Mouse (Mus musculus): Measurements from ENCODE around the gene Arap1. TPM values are rescaled to one million over a fixed set of nuclear protein-coding genes. Genes with fewer than 3 reads are reported as not detected.
A peak's percentile ranks its signal among the peaks of the same experiment; 100 is the strongest.

The Arap1 gene
- polyA plus RNA-seq, 1 experiment: 363 TPM

DNA sequence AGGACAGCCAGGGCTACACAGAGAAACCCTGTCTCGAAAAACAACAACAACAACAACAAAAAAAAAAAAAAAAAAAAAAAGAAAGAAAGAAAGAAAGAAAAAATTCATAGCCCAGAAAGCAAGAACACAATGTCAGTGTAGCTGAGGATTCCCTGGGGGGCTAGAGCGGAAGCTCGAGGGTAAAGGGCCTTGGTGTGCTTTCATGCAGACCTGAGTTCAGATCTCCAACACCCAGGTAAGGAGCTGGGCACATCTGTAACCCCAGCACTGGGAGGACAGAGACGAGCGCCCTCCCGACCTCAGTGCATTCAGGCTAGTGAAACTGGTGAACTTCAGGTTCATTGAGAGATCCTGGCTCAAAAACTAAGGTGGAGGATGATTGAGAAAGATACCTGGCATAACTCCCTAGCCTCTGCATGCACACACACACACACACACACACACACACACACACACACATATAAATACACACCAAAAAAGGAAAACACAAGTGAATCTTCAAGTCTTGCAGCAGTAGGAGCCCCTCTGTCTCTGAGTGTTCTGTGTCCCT, 7.8 kb downstream of the Arap1 start:
- Histone ChIP-seq H3K4me3 (ENCODE audit: insufficient read depth, low read length) (no peak overlapping the region), H3K27ac (ENCODE audit: insufficient read depth, low read depth, low read length) (no peak overlapping the region), H3K4me1 (ENCODE audit: control insufficient read depth, insufficient read depth, low read length) (peaks cover 45% of the 10 kb centered on the region)
- TF ChIP-seq CTCF (IDR thresholded peaks at IDR 0.05; ENCODE audit: low read depth, low read length) (no peak), POLR2A (IDR thresholded peaks at IDR 0.05; ENCODE audit: borderline replicate concordance, low read depth, low read length) (no peak)

DNA sequence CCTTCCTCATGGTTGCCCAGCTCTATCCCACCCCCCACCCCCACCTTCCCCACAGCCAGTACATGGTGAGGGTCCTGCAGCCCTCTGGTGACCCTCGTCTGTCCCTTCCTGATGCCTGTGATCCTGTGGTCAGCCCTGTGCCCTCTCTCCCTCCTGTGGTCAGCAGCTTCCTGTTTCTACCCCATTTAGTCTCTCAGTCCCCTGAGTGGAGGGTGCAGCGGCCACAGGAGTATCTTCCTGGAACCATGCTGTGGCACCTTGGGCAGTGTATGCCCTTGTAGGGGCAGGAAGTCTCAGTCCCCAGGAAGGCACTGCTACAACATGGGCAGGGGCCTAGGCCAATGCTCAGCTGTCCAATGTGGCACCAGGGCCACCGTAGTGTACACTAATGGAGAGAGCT, 9.0 kb downstream of the Arap1 start:
- Histone ChIP-seq H3K4me3 (ENCODE audit: insufficient read depth, low read length) (no peak overlapping the region), H3K27ac (ENCODE audit: insufficient read depth, low read depth, low read length) (no peak overlapping the region), H3K4me1 (ENCODE audit: control insufficient read depth, insufficient read depth, low read length) (peaks cover 48% of the 10 kb centered on the region)
- TF ChIP-seq POLR2A (IDR thresholded peaks at IDR 0.05; ENCODE audit: borderline replicate concordance, low read depth, low read length): no peak
- no peak for TF ChIP-seq CTCF (IDR thresholded peaks at IDR 0.05; ENCODE audit: low read depth, low read length)

DNA sequence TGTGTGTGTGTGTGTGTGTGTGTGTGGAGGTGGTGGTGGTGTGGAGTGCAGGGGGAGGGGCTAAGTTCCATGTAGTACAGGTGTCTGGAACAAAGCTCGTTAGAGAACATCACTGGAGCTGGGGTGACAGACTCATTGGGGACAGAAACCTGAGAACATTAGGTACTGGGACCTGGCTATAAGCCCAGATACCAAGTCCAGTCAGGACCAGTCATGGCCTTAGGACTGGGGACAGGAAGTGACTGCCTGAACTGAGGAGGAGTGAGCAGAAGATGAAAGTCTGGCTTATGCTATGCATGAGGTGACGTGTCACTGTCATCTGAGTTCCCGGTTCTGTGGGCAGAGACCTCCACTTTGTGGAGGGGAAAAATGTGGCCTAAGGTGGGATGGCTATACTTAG, 12.5 kb downstream of the Arap1 start:
- Histone ChIP-seq H3K27ac (ENCODE audit: insufficient read depth, low read depth, low read length) (peak overlapping the region; percentile 88), H3K4me1 (ENCODE audit: control insufficient read depth, insufficient read depth, low read length) (peaks cover 48% of the 10 kb centered on the region), H3K4me3 (ENCODE audit: insufficient read depth, low read length) (no peak overlapping the region)
- no peak for TF ChIP-seq POLR2A (IDR thresholded peaks at IDR 0.05; ENCODE audit: borderline replicate concordance, low read depth, low read length)
- TF ChIP-seq CTCF (IDR thresholded peaks at IDR 0.05; ENCODE audit: low read depth, low read length): no peak

DNA sequence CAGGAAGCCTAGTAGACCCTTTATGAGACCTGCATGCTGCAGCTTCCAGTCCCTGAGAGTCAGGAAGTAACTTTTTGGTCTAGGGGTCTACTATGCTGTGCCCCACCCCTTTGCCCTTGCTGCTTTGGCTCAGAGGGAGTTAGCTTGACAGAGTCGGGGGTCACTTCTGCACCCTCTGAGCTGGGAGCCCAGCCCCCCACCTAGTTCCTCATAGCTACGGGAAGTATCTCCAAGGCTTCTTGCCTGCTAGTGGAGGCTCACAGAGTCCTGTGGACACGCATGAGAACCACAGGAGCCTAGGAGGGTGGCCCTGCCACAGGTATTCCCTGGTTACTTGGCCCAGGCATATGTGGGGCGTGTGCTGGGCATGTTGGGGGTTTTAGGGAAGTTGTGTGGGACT, 13.2 kb downstream of the Arap1 start:
- Histone ChIP-seq H3K4me1 (ENCODE audit: control insufficient read depth, insufficient read depth, low read length) (peaks cover 54% of the 10 kb centered on the region), H3K27ac (ENCODE audit: insufficient read depth, low read depth, low read length) (peak overlapping the region; percentile 88), H3K4me3 (ENCODE audit: insufficient read depth, low read length) (peak overlapping the region; percentile 68)
- TF ChIP-seq POLR2A (IDR thresholded peaks at IDR 0.05; ENCODE audit: borderline replicate concordance, low read depth, low read length) (no peak), CTCF (IDR thresholded peaks at IDR 0.05; ENCODE audit: low read depth, low read length) (no peak)

DNA sequence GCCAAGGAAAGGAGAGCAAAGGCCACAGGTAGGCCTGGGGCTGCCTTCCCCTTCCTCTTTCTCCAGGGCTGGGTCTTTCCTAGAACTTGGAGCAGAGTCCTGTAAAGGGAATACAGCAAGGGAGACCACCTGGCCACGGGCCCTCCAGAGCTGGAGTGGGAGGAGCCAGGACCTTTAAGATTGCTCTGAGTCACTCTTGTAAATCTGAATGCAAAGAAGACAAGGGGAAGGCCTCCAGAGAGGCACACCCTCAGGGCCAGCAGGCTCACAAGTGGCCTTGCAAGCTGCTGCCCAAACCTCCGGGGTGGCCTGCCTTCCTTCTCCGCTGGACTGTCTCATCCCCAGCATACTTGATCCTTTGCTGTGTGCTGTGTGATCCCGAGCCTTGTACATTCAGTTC, 13.9 kb downstream of the Arap1 start:
- peak overlapping the region; percentile 88 for H3K27ac ChIP-seq (ENCODE audit: insufficient read depth, low read depth, low read length)
- H3K4me3 ChIP-seq (ENCODE audit: insufficient read depth, low read length): peak overlapping the region; percentile 68
- H3K4me1 ChIP-seq (ENCODE audit: control insufficient read depth, insufficient read depth, low read length): peaks cover 55% of the 10 kb centered on the region
- TF ChIP-seq POLR2A (IDR thresholded peaks at IDR 0.05; ENCODE audit: borderline replicate concordance, low read depth, low read length): no peak
- TF ChIP-seq CTCF (IDR thresholded peaks at IDR 0.05; ENCODE audit: low read depth, low read length): no peak

DNA sequence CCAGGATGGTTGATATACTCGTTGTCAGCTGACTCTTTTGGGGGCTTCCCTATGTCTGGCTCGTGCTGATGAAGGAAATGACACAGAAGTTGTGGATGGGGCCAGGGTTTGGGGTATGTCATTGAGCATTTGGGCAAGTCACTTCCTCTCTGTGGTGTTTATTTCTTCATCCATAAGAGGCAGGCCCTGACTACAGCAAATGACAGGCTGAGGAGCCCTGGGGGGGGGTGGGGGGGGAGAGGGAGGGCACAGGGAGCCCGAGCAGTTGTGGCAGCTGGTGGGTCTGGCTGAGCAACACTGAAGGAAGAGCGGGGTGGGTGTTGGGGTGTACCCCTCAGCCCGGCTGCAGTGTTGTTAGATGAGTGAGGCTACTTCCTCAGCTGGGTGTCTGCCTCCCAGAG, 14.9 kb downstream of the Arap1 start:
- Histone ChIP-seq H3K4me3 (ENCODE audit: insufficient read depth, low read length) (peak overlapping the region; percentile 68), H3K27ac (ENCODE audit: insufficient read depth, low read depth, low read length) (peak overlapping the region; percentile 97), H3K4me1 (ENCODE audit: control insufficient read depth, insufficient read depth, low read length) (peaks cover 56% of the 10 kb centered on the region)
- no peak for TF ChIP-seq CTCF (IDR thresholded peaks at IDR 0.05; ENCODE audit: low read depth, low read length)
- TF ChIP-seq POLR2A (IDR thresholded peaks at IDR 0.05; ENCODE audit: borderline replicate concordance, low read depth, low read length): no peak

DNA sequence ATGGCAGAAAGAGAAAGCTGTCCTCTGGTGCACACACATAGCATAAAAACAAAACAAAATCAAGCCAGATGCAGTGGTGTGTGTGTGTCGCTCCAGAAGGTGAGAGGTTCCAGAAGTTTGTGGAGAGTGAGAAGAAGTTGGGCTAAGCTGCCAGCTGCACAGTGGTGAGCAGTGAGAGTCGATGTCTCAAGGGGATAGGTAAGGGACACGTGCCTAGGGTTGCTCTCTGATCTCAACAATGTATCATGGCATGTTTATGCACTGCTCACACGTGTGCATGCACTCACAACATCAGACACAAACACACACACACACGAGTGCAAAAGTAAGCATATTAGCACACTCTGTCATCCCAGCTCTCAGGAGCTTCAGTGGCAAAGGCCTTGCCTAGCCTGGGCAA, 16.0 kb downstream of the Arap1 start:
- Histone ChIP-seq H3K4me1 (ENCODE audit: control insufficient read depth, insufficient read depth, low read length) (peaks cover 66% of the 10 kb centered on the region), H3K27ac (ENCODE audit: insufficient read depth, low read depth, low read length) (peak overlapping the region; percentile 97), H3K4me3 (ENCODE audit: insufficient read depth, low read length) (peak overlapping the region; percentile 60)
- no peak for TF ChIP-seq CTCF (IDR thresholded peaks at IDR 0.05; ENCODE audit: low read depth, low read length)
- TF ChIP-seq POLR2A (IDR thresholded peaks at IDR 0.05; ENCODE audit: borderline replicate concordance, low read depth, low read length): no peak

DNA sequence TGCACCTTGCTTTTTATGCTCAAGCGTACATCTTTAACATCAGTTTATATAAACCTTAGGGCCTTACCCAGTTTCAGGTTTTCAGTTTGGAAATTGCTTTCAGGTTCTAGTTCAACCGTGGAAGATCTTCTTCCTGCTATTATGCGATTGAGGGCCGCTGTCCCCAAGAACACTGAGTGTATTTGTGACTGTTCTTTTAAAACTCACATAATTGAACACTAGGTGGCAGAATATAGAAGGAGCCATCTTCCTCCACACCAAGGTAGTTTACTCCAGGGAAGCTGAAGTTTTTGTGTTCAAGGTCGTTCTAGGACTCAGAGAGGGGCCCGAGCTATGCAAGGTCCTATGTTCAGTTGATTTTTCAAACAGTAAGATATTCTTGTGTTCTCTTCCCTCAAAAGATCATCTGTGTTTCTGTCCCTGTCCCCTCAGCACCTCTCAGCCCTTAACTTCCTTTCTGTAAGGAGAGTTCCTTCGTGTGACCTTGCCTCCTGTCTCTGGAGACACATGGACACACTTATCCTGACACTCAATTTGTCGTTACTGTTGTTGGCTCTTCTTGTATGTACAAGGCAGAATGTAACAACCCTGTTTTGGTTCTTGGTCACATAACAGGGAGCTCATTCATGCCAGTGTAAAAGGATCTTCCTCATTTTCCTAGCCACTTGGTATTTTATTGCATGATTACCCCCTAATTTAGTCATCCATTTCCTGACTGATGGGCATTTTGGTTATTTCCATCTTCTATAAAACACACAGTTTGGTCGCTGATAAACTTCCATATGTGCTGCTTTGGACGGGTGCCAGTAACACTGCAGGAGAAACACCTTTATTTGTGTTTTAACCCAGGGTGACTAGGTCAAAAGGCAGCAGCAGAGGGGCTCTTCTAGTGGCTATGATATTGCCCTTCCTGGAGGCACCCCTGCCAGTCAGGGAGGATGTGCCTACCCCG, 20.3 kb downstream of the Arap1 start:
- Histone ChIP-seq H3K27ac (ENCODE audit: insufficient read depth, low read depth, low read length) (peak overlapping the region; percentile 58), H3K4me3 (ENCODE audit: insufficient read depth, low read length) (no peak overlapping the region), H3K4me1 (ENCODE audit: control insufficient read depth, insufficient read depth, low read length) (peaks cover 52% of the 10 kb centered on the region)

DNA sequence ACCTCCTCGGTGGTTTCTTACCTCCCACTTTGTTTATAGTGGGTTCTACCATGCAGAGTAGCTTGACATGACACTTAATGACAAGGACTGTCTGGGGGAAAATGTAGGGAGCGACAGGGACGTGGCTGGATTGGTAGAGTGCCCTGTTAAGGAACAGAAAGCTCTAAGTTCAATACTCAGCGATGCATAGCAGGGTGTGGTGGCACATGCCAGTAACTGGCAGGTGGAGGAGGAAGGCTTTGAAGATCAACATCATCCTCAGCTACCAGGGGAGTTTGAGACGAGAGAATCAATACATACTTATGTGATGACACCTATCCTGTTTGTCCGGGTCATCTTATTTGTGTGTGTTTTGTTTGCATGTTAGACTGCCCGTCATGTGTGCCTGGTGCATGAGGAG, 21.8 kb downstream of the Arap1 start:
- Histone ChIP-seq H3K27ac (ENCODE audit: insufficient read depth, low read depth, low read length) (no peak overlapping the region), H3K4me3 (ENCODE audit: insufficient read depth, low read length) (no peak overlapping the region), H3K4me1 (ENCODE audit: control insufficient read depth, insufficient read depth, low read length) (peaks cover 42% of the 10 kb centered on the region)
- TF ChIP-seq POLR2A (IDR thresholded peaks at IDR 0.05; ENCODE audit: borderline replicate concordance, low read depth, low read length) (no peak), CTCF (IDR thresholded peaks at IDR 0.05; ENCODE audit: low read depth, low read length) (no peak)

More for the DNA sequence above, 20.3 kb downstream of the Arap1 start:
- TF ChIP-seq POLR2A (IDR thresholded peaks at IDR 0.05; ENCODE audit: borderline replicate concordance, low read depth, low read length): no peak

DNA sequence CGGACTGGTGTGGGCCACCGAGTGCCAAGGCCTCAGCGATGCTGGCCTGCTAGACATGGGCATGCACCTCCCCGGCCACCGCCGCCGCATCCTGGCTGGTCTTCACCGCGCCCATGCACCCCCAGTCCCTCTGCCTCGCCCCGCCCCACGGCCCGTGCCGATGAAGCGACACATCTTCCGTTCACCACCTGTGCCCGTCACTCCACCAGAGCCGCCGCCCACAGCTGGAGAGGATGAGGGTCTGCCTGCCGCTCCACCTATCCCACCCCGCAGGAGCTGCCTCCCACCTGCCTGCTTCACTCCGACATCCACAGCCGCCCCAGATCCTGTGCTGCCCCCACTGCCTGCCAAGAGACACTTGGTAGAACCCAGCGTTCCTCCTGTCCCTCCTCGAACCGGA, 25.2 kb downstream of the Arap1 start:
- H3K4me3 ChIP-seq (ENCODE audit: insufficient read depth, low read length): no peak overlapping the region
- no peak overlapping the region for H3K27ac ChIP-seq (ENCODE audit: insufficient read depth, low read depth, low read length)
- peaks cover 27% of the 10 kb centered on the region for H3K4me1 ChIP-seq (ENCODE audit: control insufficient read depth, insufficient read depth, low read length)
- no peak for TF ChIP-seq POLR2A (IDR thresholded peaks at IDR 0.05; ENCODE audit: borderline replicate concordance, low read depth, low read length)
- TF ChIP-seq CTCF (IDR thresholded peaks at IDR 0.05; ENCODE audit: low read depth, low read length): no peak

Data from bone marrow macrophage, adult 2 months (primary cell).